Mouse (Mus musculus) midbrain, embryonic 10.5 days (tissue): ENCODE results near the gene Gm21818. TPM values are rescaled to one million over a fixed set of nuclear protein-coding genes. Genes with fewer than 3 reads are reported as not detected.

Source experiments
- polyA plus RNA-seq: library from polyadenylated mRNA; unstranded; fragments of >200 nt; fragmentation: Nextera tagmentation; extraction: Ambion mirVana; gene quantifications from 2 replicates; pipeline ENCODE4 v1.2.1, GENCODE M21; 2016

The Gm21818 gene
- polyA plus RNA-seq, 1 experiment from 2014 or later: not detected

Other genes with a start within 250 kb of the Gm21818 start
- gene Gm21761, start 243.2 kb upstream of the Gm21818 start, polyA plus RNA-seq: not detected in 2 replicates
- not detected in 2 replicates for gene B020031M17Rik, start 221.6 kb upstream of the Gm21818 start, polyA plus RNA-seq
- gene Gm36079, start 145.4 kb upstream of the Gm21818 start, polyA plus RNA-seq: not detected in 2 replicates
- not detected in 2 replicates for gene Gm21188, start 120.2 kb upstream of the Gm21818 start, polyA plus RNA-seq
- not detected in 2 replicates for gene Gm20767, start 32.2 kb upstream of the Gm21818 start, polyA plus RNA-seq
- not detected in 2 replicates for gene Gm21762, start 43.5 kb downstream of the Gm21818 start, polyA plus RNA-seq
- gene Gm21731, start 66.7 kb downstream of the Gm21818 start, polyA plus RNA-seq: not detected in 2 replicates
- gene AF067061, start 90.7 kb downstream of the Gm21818 start, polyA plus RNA-seq: not detected in 2 replicates
- 0.11 TPM in 1 of 2 replicates, not detected in the other for gene BC147527, start 128.0 kb downstream of the Gm21818 start, polyA plus RNA-seq
- gene Tcstv3, start 144.4 kb downstream of the Gm21818 start, polyA plus RNA-seq: not detected in 2 replicates